Mouse (Mus musculus) gastrocnemius, postnatal 10 days (tissue): ENCODE data around the gene Dexi. TPM values are rescaled to one million over a fixed set of nuclear protein-coding genes. Genes with fewer than 3 reads are reported as not detected.

Experiments used
- DNase-seq: peaks from one replicate; pipeline ENCODE4 v3.0.0; 2021; ENCODE audit warnings: mixed read lengths
- total RNA-seq, 2 experiments: library from RNA; stranded (reverse); gene quantifications; 2 replicates each; pipeline ENCODE4 v1.2.3; 2021

Gene Dexi
- total RNA-seq, 2 experiments from 2014 or later: 26.8 to 30.3 TPM

DNA sequence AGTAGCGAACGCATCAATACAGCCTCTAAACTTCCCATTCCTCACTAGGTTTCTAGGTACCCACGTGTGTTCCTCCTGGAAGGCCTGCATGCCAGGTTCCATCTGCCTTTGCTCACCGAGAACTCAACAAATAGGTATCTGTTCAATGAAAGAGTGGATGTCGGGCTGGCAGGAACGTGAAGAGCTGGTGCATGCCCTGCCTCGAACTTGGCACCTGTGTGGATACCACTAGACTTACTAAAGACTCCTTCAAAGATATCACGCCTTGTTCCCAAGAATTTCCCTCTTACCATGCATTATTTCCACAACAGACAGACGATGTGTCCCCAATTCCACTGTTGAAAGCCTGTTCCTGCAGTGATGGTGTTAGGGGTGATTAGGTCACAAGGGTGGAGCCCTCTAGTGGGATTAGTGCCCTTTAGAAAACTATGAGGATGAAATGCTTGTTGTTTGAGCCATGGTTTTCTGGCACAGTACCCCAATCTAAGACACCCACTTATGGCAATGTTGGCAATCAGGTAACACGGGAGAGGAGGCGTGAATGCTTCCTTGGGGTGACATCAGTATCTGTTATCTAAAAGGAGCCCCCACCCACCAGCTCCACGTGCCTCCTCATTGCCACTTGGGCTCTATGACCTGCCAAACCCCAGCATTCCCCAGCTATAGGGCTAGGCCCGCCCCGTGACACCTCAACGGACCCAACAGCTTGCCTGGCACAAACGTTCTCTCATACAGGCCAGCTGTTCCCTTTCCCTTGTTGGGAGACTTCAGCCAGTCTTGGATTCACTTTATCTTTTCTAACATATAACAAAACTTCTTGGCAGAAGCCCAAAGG is 1.9 kb downstream of the Dexi start:
- DNase-seq: no peak

DNA sequence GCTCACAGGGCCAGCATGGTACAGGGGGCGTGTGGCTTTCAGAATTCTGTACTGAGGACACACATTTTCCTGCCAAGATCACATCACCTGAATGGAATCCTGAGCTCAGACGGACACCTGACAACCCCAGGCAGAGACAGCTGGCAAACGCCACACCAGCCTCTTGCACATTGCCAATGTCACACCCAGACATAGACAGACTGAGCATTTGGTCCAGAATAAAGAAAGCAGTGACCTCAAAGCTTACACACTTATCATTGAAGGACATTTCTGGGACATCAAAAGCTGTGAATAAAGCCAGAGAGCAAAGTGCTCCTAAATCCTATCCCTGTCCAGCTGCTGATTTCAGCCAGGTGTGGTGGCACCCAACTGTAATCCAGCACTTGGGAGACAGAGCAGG is 5.9 kb downstream of the Dexi start:
- no peak for DNase-seq

DNA sequence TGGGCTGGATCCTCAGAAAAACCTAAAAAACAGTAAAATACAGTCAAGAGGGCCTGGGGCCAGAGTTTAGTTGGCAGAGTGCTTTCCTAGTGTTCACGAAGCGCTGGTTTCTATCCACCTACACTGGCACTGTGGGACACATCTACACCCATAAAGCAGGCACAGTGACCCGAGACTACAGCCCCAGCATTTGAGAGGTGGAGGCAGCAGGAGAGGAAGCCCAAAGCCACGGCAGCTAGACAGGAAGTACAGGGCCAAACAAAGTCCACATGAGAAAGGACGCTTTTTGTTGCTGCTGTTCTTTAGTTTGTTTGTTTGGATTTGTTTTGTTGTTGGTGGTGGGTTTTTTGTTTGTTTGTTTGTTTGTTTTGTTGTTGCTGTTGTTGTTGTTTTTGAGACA is 6.5 kb downstream of the Dexi start:
- DNase-seq: no peak

DNA sequence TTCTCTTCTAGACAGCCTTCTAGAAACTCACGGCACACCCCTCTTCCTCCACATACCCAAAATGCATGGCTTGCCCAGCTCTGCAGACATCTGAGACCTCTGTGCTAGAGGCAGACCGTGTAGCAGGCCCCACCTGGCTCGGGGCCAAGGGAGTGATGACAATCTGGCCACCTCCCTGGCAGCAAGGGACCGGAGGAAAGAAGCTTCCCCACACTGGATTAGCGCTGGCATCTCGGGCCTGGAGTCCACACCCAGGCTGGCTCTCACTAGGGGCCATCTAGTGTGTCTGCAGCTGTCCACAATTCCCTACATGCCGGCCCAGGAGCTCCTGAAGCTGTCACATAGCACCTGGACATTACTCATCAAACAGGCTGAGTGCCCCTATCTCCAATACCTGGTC is 8.3 kb downstream of the Dexi start:
- DNase-seq: peak; percentile 77

DNA sequence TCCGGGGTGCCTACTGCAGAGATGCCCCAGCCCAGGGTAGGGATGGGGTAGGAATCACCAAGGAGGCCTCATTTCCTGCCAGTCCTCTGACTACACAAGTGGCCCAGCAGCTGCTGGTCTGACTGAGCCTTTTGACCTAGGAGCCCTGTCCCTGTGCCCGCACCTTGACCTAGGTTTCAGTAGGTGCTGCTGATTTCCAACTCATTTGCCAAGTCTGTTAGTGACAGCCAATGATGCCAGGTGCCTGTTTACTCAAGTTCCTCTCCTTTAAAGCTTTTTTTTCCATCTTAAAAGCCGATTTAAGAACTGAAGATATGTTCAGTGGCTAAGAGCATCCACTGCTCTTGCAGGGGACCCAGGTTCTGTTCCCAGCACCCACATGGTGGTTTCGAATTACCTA is 9.1 kb downstream of the Dexi start:
- DNase-seq: no peak

DNA sequence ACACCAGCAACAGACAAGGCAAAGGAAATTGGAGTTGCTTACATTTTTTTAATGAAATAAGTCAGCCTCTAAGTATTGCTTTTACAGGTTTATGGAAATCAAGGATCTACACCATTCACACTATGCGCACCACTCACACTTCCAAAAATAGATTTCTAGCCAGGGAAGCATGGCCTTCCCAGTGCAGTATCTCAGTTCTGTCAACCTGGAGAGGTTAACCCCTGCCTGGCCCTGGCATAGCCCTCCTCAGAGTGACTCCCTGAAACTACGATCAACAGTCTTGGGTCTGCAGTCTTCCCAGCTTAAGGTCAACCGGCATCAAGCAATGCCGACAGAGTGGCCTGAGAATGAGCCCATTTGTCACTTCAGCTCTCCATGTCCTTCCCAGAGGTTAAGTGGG is 12.7 kb downstream of the Dexi start:
- no peak for DNase-seq

DNA sequence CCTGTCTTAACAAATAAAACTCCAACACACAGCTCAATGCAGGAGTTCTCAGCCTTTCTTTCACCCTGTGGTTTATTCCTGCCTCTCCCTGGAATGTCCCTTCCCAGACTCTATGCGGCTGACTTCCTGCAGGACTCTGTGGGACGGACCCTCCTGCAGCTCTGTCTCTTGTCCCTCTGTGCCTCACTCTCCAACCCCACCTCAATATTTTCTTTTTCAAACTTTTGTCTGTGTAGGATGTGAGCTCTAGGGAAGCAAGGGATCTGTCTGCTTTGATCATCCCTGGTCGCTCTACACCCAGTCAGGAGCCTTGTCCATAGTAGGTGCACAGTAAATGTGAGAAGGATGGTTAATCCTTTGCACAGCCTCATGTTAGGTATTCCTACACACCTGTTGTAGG is 14.5 kb downstream of the Dexi start:
- no peak for DNase-seq

DNA sequence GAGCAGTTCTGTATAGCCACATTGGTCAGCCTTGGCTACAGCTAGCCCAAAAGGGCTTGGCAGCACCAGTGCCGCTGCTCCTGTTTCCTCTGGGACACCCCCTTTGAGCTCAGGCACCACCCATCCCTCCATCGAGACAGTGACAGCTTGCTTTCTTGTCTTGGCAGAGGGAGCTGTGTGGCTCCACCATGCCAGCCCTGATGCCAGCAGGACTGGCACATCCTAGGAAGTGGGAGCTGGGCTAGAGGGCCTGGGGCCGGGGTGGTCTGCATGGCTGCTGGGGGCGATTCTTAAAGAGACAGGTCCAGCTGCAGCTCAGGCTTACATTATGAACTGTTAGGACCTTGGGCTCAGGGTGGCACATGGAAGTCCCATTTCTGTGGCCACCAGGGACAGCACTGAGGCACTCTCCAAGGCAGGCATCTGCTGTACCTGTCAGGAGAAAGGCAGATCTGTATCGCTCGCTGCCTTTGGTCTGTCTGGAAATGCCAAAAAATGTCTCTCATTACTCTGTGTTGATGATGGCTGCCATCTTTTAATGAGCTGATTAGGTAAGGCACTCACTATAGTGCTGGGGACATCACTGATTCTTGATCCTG is 15.7 kb downstream of the Dexi start:
- DNase-seq: no peak

DNA sequence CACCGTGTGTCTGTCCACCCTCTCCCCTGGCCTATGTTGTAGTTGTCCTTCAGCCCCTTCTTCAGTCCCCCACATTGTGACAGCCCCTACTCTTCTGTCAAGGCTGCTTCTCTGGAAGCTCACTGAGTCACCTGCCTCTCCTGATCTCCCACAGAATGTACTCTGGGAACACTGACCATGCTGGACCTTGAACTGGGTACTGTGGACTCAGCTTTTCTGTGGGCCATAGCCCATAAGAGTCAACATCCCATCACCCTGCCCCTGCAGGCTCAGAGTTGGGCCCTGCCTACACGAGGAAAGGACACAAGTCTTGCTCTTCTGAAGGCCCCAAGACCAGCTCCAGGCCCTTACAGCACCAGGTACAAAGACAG is 17.3 kb downstream of the Dexi start:
- no peak for DNase-seq

DNA sequence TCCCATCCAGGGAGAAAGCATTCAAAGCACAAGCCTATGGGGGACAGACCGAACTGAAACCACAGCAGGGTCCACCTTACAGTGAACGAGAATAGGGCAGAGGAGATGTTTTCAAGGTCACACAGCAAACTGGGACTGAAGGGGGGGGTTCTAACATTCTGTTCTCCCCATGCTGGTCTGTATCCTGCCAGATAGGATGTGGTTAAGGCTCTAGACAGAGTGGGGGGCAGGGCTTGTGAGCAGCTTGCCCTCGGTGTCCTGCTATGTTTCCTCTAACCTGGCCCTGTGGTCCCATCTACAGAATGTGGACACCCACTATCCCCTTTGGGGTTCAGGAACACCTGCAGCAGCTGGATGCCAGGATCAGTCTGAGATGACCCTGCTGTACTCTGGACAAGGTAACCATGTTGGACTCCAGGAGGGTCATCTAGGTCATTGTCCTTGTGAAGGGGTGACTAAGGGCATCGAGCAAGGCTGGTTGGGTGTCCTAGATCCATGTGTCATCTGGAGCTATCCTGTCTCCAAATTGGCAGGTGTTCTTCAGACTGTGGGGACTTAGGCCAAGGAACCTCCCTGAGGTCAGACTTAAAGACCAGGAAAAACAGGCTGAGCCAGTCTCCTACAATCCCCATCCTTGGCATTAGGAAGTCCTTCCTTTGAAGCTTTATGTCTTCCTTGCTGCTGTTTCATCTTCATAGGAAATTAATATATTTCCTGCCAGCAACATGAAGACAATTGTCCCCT is 17.8 kb downstream of the Dexi start:
- DNase-seq: no peak

DNA sequence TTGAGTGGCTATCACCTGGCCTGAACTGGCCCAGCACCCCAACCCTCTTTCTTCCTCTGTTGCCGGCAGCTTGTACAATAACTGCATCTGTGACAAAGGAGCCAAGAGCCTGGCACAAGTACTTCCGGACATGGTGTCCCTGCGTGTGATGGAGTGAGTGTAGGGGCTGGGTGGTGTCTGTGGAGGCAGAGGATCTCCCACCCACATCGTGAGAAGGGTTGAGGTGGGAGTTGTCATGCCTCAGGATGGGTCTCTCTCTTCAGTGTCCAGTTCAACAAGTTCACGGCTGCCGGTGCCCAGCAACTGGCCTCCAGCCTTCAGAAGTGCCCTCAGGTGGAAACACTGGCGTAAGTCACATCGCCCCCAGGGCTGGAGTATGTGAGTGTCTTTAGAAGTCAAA is 19.2 kb downstream of the Dexi start:
- DNase-seq: no peak

DNA sequence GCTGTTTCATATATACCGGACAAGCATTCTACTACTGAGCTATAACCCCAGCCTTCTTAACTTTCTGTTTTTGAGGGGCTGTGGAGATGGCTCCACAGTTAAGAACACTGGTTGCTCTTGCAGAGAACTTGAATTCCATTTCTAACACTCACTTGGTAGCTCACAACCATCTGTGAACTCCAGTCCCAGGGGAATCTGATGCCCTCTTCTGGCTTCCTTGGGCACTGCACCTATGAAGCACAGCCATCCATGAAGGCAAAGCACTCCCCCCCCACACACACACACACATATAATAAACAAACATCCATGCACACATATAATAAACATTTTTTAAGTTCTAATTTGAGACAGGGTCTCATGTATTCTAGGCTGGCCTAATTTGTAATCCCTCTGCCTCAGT is 20.0 kb downstream of the Dexi start:
- DNase-seq: peak; percentile 61

DNA sequence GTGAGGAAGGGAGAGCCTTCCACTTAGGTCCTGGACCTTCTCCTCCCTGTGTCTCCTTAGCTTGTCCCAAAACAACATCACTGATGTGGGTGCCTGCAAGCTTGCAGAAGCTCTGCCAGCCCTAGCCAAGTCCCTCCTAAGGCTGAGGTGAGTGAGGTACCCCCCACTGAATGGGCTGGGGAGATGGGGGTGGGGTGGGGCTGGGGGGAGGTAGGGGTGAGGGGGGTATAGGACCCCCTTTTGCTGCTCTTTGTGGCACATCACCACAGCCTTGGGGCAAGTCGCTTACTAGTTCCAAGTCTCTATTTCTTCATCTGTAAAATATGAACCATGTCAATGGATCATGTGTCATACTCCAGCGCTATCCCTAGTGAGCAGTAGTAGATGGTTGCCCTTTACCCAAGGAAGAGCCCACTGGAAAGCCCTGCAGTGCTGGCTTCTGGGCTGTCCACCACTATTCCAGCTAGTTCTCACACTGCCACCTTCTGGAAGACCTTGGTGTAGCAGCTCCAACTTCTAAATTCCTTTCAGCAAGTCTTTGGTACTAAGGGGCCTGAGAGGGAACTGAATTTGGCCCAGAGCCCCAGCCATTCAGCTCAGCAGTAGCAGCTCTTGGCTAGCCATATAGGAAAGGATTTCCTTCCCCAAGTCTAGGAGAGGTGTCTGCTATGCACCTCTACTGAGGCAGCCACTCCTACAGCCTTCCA is 21.8 kb downstream of the Dexi start:
- peak; percentile 77 for DNase-seq

DNA sequence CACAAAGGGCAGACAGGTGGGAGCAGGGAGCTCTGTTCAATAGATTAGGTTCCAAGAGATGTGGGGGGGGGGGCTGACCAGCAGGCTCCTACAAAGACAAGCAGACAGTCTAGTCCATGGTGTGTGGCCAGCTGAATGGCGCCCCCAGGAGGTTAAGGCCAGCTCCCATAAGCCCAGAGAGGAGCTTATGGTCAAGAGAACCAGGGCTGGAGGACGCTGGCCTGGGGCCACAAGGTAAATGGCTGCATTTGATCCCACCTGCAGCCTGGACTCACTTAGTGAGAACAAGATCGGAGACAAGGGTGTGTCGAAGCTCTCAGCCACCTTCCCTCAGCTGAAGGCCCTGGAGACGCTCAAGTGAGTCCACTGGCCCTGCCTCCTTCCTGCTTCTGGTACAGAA is 24.8 kb downstream of the Dexi start:
- no peak for DNase-seq

DNA sequence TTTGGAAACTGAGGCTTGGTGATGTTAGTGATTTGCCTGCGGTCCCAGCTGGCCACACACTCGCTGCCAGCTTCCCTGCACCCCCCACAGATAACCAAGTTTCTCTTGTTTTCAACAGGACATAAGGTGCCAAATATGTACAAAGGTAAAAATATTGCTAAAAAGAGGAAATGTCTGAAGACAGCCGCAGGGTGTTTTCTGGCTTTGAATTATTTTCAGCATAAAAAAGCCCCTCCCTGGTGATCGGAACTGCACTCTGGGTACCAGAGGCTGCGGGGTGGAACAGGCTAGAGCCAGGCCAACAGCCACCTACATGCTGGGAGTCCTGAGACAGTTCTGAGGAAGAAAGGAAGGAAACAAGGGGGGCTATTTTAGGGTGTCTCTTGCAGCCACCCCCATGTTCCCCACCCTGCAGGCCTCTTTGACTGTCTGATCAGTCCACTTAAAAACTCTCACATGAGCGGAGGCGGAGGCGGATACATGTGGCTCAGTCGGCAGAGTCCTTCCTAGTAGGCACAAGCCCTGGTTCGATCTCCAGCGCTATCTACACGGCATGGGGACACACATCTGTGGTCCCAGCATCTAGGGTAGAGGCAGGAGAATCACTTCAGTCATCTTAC is 26.8 kb downstream of the Dexi start:
- no peak for DNase-seq

DNA sequence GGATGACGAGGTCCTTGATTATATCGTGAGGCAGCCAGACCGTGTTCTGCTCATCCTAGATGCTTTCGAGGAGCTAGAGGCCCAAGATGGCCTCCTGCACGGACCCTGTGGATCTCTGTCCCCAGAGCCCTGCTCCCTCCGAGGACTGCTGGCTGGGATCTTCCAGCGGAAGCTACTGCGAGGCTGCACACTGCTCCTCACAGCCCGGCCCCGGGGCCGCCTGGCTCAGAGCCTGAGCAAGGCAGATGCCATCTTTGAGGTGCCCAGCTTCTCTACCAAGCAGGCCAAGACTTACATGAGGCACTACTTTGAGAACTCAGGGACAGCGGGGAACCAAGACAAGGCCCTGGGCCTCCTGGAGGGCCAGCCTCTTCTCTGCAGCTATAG is 31.7 kb downstream of the Dexi start:
- DNase-seq: no peak

DNA sequence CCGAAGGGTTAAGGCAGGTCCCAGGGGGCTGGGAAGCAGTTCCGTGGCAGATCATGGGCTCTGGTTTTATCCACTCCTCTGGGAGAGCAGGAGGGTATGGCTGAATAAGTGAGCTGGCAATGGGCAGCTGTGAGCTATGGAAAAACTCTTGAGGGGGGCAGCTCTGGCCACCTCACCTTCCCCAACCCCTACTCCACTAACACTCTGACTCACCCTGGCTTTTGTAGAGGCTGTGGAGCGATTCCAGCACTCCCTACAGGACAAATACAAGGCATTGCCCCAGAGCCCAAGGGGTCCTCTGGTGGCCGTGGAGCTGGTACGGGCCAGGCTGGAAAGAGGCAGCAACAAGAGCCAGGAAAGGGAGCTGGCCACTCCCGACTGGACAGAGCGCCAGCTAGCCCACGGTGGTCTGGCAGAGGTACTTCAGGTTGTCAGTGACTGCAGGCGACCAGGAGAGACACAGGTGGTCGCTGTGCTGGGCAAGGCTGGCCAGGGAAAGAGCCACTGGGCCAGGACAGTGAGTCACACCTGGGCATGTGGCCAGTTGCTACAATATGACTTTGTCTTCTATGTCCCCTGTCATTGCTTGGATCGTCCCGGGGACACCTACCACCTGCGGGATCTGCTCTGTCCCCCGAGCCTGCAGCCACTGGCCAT is 32.2 kb downstream of the Dexi start:
- no peak for DNase-seq

DNA sequence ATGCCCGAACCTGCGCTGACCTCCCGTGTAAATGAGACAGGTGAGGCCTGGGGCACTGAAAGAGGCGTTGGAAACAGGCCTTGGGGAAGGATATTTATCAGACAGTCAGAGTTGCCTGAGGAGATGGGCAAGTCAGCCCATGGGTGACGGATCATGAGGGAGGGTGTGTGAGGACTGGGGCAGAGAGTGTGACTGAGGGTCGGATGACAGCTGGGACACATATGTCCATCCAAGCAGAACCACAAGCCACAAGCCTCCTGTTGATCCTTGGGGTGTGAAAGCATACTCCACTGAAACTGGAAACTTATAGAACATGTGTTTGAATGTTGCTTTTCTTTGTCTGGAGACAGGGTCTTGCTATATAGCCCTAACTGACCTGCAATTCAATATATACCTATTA is 34.2 kb downstream of the Dexi start:
- no peak for DNase-seq

DNA sequence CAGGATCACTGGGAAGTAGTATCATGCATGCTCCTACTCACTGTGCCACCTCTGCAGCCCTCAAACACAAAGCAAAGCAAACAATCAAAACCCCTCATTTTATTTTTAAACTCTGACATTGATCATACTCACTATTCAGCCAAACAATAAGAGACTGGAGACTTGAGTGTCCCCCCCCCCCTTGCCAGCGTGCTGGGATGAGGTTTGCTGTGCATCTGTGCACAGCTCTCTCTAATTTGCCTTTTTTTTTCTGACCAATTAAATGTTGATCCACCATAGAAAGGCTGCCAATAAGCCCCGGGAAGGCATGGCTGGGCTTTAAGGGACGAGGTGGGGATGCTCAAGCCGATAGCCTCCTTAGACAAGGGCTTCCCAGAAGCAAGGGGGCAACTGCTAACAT is 35.4 kb downstream of the Dexi start:
- no peak for DNase-seq

DNA sequence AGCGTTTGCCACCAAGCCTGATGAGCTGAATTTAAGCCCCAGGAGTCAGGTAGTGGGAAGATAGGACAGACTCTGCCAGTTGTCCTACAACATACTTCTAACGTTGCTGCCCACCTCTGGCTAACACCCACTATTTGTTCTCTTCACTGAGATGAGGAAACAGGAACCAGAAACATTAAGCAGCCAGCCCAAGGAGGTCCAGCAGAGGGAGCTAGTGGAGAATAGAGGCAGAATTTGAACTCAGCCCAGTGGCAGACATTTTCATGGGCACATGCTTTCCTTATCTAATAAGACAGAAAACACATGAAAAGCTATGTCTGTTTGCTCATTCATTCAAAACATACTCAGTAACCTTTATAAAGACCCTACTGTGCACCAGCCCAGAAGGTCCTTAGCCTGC is 39.8 kb downstream of the Dexi start:
- DNase-seq: no peak

DNA sequence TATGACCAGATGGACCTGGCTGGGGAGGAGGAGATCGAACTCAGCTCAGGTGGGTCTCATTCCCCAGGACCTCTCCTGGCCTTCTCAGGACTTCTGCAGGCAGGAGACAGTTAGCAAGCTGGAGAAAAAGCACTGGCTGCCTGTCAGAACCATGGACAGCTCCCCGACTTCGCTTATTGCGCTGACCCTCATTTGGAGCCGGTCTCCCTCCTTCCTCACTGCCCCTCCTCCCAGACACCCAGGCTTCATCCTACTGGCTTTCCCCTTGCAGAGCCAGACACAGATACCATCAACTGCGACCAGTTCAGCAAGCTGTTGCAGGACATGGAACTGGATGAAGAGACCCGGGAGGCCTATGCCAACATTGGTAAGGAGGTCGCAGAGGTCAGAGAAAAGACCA is 41.0 kb downstream of the Dexi start:
- DNase-seq: peak; percentile 63

DNA sequence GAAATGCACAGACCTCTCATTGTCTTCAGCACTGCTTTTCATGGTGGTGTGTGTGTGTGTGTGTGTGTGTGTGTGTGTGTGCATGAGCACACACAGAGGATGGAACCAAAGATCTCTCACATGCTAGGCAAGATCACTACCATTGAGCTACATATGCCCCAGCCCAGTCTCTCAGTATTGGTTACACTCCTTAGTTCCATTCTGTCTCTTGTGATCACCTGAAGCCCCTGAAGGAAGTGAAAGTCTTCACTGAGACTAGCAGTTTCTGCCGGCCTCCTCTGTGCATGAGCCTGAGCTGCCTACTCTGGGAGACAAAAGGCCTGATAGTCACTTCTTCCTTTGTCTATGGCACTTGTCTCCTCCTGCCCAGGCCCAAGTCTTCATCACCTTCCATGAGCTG is 43.7 kb downstream of the Dexi start:
- no peak for DNase-seq
